Mouse (Mus musculus) thymus, postnatal 4 days (tissue): ENCODE results near the gene Yju2.

Source experiments
- DNase-seq: peaks from one replicate; pipeline ENCODE4 v3.0.0; 2021

Gene Yju2

DNA sequence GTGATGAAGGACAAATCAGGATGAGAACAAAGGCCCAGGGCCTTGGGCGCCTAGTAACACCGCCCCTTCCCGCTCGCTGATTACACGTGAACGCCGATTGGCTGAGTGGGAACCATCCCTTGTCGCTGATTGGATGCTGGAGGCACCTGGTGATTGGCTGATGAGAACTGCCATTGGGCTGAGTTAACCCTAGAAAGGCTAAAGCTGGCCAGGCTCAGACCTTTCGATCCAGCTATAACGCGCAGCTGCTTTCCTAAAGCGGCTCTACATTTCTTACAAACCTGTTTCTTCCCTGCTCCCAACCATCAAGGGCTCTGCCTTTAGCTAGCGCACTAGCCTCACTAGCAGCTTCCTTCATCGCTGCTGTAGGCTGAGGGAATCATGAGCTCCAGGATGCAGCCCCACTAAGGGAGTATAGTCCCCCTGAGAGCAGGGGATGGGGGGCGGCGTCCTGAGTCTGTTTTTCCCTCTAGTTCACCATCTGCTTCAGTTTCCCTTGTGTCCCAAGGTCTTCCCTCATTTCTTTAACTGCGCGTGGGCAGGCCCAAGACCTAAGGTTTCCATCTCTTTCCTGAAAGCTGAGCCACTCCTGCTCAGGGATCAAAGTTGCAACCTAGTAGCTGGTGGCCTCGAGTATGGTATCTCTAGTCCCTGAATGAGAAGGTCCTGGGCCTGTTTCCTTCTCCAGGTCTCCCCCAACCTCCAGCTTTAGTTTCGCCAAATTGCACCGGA is 49.6 kb downstream of the Yju2 start:
- DNase-seq = peak; percentile 87

- peak; percentile 93 for DNase-seq
Measured at GRCm38 (mm10) chr17:56009088-56009961, 50.4 kb downstream of the Yju2 start.

- DNase-seq = no peak
Measured at GRCm38 (mm10) chr17:56009962-56010240, 51.0 kb downstream of the Yju2 start.

DNA sequence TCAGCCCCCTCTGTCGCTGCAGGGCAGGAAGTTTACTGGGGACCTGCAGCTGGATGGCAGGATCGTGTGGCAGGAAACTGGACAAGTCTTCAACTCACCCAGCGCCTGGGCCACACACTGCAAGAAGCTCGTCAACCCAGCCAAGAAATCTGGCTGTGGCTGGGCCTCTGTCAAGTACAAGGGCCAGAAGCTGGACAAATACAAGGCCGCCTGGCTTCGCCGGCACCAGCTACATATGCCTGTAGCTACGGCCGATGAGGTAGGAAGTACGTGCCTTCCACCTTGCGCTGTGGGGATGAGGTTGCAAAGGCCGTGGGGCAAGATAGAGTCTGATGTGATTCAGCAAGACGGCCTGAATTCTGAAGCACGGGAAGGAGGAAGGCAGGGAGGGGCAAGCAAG is 51.4 kb downstream of the Yju2 start:
- no peak for DNase-seq

DNA sequence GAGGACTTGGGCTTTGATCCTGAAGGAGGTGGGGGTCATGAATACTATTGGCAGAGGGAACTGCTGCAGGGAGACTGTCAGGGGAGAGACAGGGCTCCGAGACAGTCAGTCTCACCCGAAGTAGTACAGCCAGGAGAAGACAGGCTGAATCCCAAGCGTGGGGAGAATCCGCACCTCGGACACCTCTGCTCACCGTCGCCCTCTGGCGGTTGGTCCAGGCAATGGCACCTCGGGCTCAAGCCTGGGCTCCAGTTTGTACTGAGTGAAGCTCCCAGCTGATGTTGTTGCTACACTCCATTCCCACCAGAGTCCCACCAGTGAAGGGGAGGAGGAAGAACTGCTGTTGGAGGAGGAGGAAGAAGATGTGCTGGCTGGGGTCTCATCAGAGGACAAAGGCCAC is 51.8 kb downstream of the Yju2 start:
- DNase-seq = peak; percentile 93

- no peak for DNase-seq
Measured at GRCm38 (mm10) chr17:56011441-56011840, 52.5 kb downstream of the Yju2 start.

DNA sequence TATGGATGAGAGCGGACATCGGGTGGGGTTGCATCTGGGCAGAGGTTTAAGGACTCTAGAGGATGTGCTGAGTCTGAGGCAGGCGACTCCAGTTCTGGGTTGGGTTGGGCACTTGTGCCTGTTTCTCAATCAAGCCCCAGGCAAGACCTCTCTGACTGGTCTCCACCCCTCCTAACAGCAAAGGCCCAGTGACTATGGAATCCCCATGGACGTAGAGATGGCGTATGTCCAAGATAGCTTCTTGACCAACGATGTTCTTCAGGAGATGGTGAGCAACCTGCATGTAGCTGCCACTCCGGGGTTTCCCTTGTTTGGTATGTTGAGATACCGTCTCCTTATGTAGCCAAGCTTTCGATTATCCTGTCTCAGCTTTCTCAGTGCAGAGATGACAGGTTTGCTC is 56.4 kb downstream of the Yju2 start:
- DNase-seq = no peak

DNA sequence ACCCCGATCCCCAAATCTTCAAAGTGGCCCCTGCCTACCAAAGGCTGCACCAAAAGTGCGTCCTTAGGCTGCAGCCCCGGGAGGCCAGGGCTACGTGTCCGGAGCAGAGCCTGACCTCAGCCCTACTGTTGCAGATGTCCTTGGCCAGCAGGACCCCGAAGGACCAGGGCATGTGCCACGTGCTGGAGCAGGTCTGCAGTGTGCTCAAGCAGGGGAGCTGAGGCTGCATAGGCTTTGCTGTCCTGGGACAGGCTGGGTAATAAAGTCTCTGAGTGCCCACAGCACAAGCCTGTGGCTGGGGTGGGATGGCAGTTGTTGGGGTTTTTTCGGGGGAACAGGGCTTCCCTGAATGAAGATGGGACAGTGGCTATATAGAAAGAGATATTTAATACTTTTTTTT is 57.5 kb downstream of the Yju2 start:
- no peak for DNase-seq

DNA sequence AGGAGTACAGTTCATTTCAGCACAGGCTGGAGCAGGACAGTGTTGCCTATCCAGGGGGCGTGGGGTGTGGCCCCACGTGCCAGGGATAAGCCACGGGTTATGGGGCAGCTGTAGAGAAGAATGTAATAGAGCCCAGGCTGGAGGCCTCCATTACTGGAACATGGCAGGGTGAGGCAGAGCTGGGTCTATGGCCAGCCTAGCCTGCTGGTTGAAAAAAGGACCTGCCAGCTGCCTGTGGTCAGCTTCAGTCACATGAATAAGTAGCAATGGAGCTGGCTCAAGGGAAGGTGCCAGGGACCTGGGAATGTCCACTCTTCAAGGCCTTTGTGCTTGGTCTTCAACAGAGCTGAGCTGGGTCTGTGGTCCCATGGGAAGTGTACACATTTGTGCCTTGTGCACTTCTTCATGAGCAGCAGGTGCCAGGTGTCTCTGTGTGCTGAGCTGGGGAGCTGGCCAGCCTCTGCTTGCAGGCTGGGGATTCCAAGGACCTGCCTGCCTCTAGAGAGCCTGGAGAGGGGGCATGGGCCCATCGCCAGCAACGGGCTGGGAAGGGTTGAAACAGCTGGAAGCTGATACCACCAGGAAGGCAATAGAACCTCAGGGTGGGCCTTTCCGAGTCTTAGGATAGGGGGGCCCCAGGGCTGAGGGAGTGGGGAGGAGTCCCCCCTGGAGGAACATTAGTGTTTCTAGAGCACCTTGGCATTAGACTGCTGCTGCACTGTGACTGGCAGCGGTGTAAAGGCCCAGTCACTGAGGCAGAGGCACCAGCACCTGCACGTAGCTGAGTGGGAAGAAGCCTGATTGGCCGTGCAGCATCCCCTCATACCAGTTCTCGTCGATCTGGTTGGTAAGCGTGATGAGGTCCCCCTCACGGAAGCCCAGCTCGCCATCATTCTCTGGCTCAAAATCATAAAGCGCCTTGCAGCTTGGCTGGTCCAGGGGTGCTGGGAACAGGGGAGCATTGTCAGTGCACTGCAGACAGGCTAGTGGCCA is 58.2 kb downstream of the Yju2 start:
- DNase-seq = no peak

GRCm38 (mm10) chr17:56017848-56018247 is 58.9 kb downstream of the Yju2 start:
- DNase-seq = no peak
